Mouse (Mus musculus) adrenal gland, adult (tissue): ENCODE results near the gene Gdpgp1.

Experiments
- DNase-seq, 2 experiments: peaks; one replicate each; pipeline ENCODE4 v3.0.0; 2022 to 2023; ENCODE audit warnings: low spot score in 1 of 2; ENCODE audit not compliant: inconsistent age in 2 of 2

The Gdpgp1 gene

GRCm38 (mm10) chr7:80220237-80220797 is 12.3 kb upstream of the Gdpgp1 start:
- DNase-seq, result peak; percentile 70 to 79

GRCm38 (mm10) chr7:80221179-80221750 is 11.4 kb upstream of the Gdpgp1 start:
- peak in 1 of 2 experiments; percentile 51 for DNase-seq

GRCm38 (mm10) chr7:80227065-80227464 is 5.6 kb upstream of the Gdpgp1 start:
- peak in 1 of 2 experiments; percentile 46 for DNase-seq

GRCm38 (mm10) chr7:80230196-80230595 is 2.5 kb upstream of the Gdpgp1 start:
- peak in 1 of 2 experiments; percentile 32 for DNase-seq

- DNase-seq, result no peak
Observed at GRCm38 (mm10) chr7:80231971-80232488, 635 bp upstream of the Gdpgp1 start.

GRCm38 (mm10) chr7:80233799-80234198 is 1.1 kb downstream of the Gdpgp1 start:
- DNase-seq, result no peak

- peak in 1 of 2 experiments; percentile 22 for DNase-seq
Observed at GRCm38 (mm10) chr7:80238542-80238941, 5.9 kb downstream of the Gdpgp1 start.

- DNase-seq, result peak in 1 of 2 experiments; percentile 62
Observed at GRCm38 (mm10) chr7:80241661-80242060, 9.0 kb downstream of the Gdpgp1 start.

- DNase-seq, result no peak
Observed at GRCm38 (mm10) chr7:80244851-80245250, 12.2 kb downstream of the Gdpgp1 start.

GRCm38 (mm10) chr7:80246148-80246721 is 13.6 kb downstream of the Gdpgp1 start, which contains the start of gene Ttll13:
Ttll13 (plus strand) TSS chr7:80246376.
- peak; percentile 99 for DNase-seq

- DNase-seq, result peak in 1 of 2 experiments; percentile 46
Observed at GRCm38 (mm10) chr7:80246859-80247258, 14.2 kb downstream of the Gdpgp1 start.

- no peak for DNase-seq
Observed at GRCm38 (mm10) chr7:80252437-80252836, 19.8 kb downstream of the Gdpgp1 start.

GRCm38 (mm10) chr7:80252886-80253285 is 20.2 kb downstream of the Gdpgp1 start:
- no peak for DNase-seq

GRCm38 (mm10) chr7:80255981-80256380 is 23.3 kb downstream of the Gdpgp1 start:
- DNase-seq, result peak in 1 of 2 experiments; percentile 56

GRCm38 (mm10) chr7:80257706-80258105 is 25.0 kb downstream of the Gdpgp1 start:
- no peak for DNase-seq

- peak; percentile 89 to 95 for DNase-seq
Observed at GRCm38 (mm10) chr7:80260625-80261371, 28.1 kb downstream of the Gdpgp1 start, which contains the start of gene Ngrn. Ngrn (plus strand) TSS chr7:80261215.

- DNase-seq, result no peak
Observed at GRCm38 (mm10) chr7:80261372-80261990, 28.8 kb downstream of the Gdpgp1 start.

GRCm38 (mm10) chr7:80264606-80265005 is 31.9 kb downstream of the Gdpgp1 start:
- DNase-seq, result peak; percentile 47 to 84

- DNase-seq, result no peak
Observed at GRCm38 (mm10) chr7:80267764-80268163, 35.1 kb downstream of the Gdpgp1 start.

GRCm38 (mm10) chr7:80268897-80269750 is 36.5 kb downstream of the Gdpgp1 start, which contains the start of gene Vps33b:
Vps33b (plus strand) TSS chr7:80269649.
- DNase-seq, result peak; percentile 95 to 98
